Mouse (Mus musculus) thymus, adult 2 months (tissue): ENCODE data around the gene Btbd2. TPM values are rescaled to one million over a fixed set of nuclear protein-coding genes. Genes with fewer than 3 reads are reported as not detected.
"Not testable (repeated sequence)": the region's sequence is repeated elsewhere in the genome, so short reads cannot be mapped to it uniquely, and the experiment has no call there.

Source experiments
- DNase-seq: peaks from one replicate; pipeline ENCODE4 v3.0.0; 2021
- H3K27ac ChIP-seq: fragments of 200-500 bp; 2 replicates; pipeline ENCODE4 v1.5.1; 2012; ENCODE audit warnings: low read length, control low read depth; ENCODE audit not compliant: control insufficient read depth, insufficient read depth
- H3K27me3 ChIP-seq: fragments of 200-500 bp; 2 replicates; pipeline ENCODE4 v1.6.1; 2012; ENCODE audit warnings: mild to moderate bottlenecking, low read length, moderate library complexity, mixed read lengths; ENCODE audit not compliant: control insufficient read depth, insufficient read depth
- H3K36me3 ChIP-seq: fragments of 200-500 bp; 2 replicates; pipeline ENCODE4 v1.6.1; 2012; ENCODE audit warnings: mild to moderate bottlenecking, low read length, moderate library complexity; ENCODE audit not compliant: control insufficient read depth, insufficient read depth
- H3K4me1 ChIP-seq: fragments of 200-500 bp; replicated peaks from 2 replicates; pipeline ENCODE4 v1.6.1; 2012; ENCODE audit warnings: low read length; ENCODE audit not compliant: control insufficient read depth, insufficient read depth
- H3K4me3 ChIP-seq: fragments of 200-500 bp; 2 replicates; pipeline ENCODE4 v1.5.1; 2012; ENCODE audit warnings: mild to moderate bottlenecking, low read length, control low read depth, moderate library complexity; ENCODE audit not compliant: control insufficient read depth, insufficient read depth
- CTCF ChIP-seq: fragments of 200-500 bp; IDR thresholded peaks from 2 replicates; pipeline ENCODE4 v1.5.1; 2012; ENCODE audit warnings: mild to moderate bottlenecking, control low read depth, low read length, moderate library complexity, borderline replicate concordance; ENCODE audit not compliant: control insufficient read depth, poor library complexity, insufficient read depth; ENCODE audit errors: extremely low read depth
- POLR2A ChIP-seq: fragments of 200-500 bp; IDR thresholded peaks from 2 replicates; pipeline ENCODE4 v1.6.1; 2012; ENCODE audit warnings: mild to moderate bottlenecking, low read length, control low read depth, moderate library complexity; ENCODE audit not compliant: control insufficient read depth, poor library complexity, insufficient read depth; ENCODE audit errors: extremely low read depth
- WGBS: fragments of 180-500 bp; shearing (Covaris S2); methylation state at CpG from one replicate; pipeline ENCODE4 v1.1.7; 2018; 5-methylcytosine and 5-hydroxymethylcytosine counted together
- polyA plus RNA-seq: library from polyadenylated mRNA; depleted of rRNA; stranded (reverse); fragments of >200 nt; gene quantifications from 2 replicates; pipeline ENCODE4 v1.2.3, GENCODE M21; 2012

Gene Btbd2
- polyA plus RNA-seq, 1 experiment = 94.7 TPM

- Histone ChIP-seq H3K27me3 (no peaks in the 10 kb centered on the region), H3K27ac (peak overlapping the region; percentile 79), H3K4me3 (no peak overlapping the region), H3K4me1 (peaks cover 72% of the 10 kb centered on the region), H3K36me3 (peaks cover 4% of the 10 kb centered on the region; the same call in 1 of the 2 replicates)
- 16% methylated on average over 4 of the region's 4 CpGs for WGBS
- 0 out of 2 replicates have a peak, but pooled peaks have one; percentile 17 for TF ChIP-seq POLR2A
- TF ChIP-seq CTCF = peak; percentile 89; the same call in 1 of the 2 replicates
- peak; percentile 81 for DNase-seq
Measured at GRCm38 (mm10) chr10:80611024-80611423, 45.8 kb downstream of the Btbd2 start.

DNA sequence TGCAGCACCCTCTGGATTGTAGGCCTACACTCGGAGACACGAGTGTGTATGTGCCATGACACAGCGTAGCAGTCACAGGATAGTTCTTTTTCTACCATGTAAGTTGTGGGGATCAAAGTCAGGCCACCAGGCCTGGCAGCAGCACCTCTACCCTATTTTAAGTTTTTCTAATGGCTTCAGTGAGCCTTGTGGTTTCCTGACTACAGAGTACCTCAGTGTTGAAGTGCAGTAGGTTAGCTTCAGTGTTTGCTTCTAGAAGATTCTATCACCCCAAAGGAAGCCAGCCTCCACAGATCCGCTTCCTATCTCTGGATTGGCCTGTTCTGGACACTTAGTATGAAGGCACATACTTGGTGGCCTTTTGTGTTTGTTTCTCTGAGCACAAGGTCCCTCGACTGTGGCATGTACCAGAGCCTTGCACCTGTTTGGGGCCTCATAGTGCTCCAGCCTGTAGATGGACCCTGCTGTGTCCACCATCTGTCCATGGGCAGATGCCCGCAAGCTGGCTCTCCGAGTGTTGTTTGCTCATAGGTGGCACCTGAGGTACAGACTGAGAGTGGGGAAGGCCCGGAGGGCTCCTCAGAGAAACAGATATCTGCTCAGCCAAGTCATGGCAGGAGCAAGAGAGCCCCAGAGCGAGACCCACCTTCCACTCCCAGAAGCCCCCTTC is 46.6 kb downstream of the Btbd2 start:
- TF ChIP-seq POLR2A = no peak
- no peak for TF ChIP-seq CTCF
- Histone ChIP-seq H3K27me3 (no peaks in the 10 kb centered on the region), H3K4me1 (peaks cover 73% of the 10 kb centered on the region), H3K36me3 (peaks cover under 1% of the 10 kb centered on the region; the same call in 1 of the 2 replicates), H3K4me3 (no peak overlapping the region), H3K27ac (peak overlapping the region; percentile 79)
- no peak for DNase-seq
- 58% methylated on average over 9 of the region's 9 CpGs for WGBS

DNA sequence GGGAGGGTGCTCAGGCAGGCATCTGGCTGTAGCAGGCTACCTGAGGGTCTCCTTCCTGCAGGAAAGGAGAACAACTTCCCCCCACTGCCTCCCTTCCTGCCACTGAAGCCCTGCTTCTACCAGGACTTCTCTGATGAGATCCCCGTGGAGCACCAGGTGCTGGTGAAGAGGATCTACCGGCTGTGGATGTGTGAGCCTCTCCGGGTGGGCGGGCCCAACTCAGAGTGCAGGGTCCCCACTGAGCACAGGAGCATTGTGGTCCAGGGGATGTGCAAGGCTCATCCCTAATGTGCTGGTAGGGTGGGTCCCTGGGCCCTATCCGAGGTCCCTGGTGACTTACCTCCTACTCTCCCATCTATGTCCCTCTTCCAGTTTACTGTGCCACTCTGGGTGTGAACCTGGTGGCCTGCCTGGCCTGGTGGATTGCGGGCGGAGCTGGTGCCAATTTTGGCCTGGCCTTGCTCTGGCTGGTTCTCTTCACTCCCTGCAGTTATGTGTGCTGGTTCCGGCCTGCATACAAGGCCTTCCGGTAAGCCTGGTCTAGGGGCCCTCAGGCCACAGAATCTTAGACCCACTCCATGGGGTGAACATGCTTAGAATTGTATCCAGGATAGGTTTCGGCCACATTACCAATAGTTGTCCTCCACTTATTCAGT is 47.5 kb downstream of the Btbd2 start:
- no peak for TF ChIP-seq POLR2A
- no peak for TF ChIP-seq CTCF
- H3K27me3 ChIP-seq = no peaks in the 10 kb centered on the region
- peak overlapping the region; percentile 79 for H3K27ac ChIP-seq
- H3K36me3 ChIP-seq = no peaks in the 10 kb centered on the region
- H3K4me1 ChIP-seq = peaks cover 73% of the 10 kb centered on the region
- H3K4me3 ChIP-seq = no peak overlapping the region
- WGBS = 88% methylated on average over 10 of the region's 10 CpGs
- no peak for DNase-seq

- H3K4me1 ChIP-seq = peaks cover 75% of the 10 kb centered on the region
Measured at GRCm38 (mm10) chr10:80608435-80608834, 48.4 kb downstream of the Btbd2 start.

GRCm38 (mm10) chr10:80606737-80607350 is 50.0 kb downstream of the Btbd2 start:
- TF ChIP-seq CTCF (no peak), POLR2A (no peak)
- Histone ChIP-seq H3K27ac (no peak overlapping the region), H3K36me3 (no peaks in the 10 kb centered on the region), H3K4me1 (peaks cover 78% of the 10 kb centered on the region), H3K27me3 (no peaks in the 10 kb centered on the region), H3K4me3 (peak overlapping the region; percentile 28)
- 93% methylated on average over 34 of the region's 34 CpGs for WGBS
- DNase-seq = no peak

More at GRCm38 (mm10) chr10:80608435-80608834, 48.4 kb downstream of the Btbd2 start:
- Histone ChIP-seq H3K36me3 (no peaks in the 10 kb centered on the region), H3K27me3 (no peaks in the 10 kb centered on the region), H3K4me3 (no peak overlapping the region), H3K27ac (no peak overlapping the region)
- no peak for DNase-seq
- no peak for TF ChIP-seq POLR2A
- TF ChIP-seq CTCF = no peak
- 99% methylated on average over 3 of the region's 3 CpGs for WGBS

DNA sequence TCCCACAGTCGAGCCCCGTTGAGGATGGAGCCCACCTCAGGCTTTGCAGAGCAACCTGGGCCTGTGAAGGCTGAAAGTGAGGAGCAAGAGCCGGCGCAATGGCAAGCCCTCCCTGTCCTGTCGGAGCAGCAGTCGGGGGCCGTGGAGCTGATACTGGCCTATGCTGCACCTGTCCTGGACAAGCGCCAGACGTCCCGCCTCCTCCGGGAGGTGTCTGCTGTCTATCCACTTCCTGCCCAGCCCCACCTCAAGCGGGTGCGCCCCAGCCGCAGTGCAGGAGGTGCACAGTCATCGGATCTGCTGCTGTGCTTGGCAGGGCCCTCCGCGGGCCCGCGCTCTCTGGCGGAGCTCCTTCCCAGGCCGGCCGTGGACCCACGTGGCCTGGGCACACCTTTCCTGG is 50.6 kb downstream of the Btbd2 start:
- H3K4me3 ChIP-seq = peak overlapping the region; percentile 28
- H3K4me1 ChIP-seq = peaks cover 76% of the 10 kb centered on the region
- H3K27ac ChIP-seq = no peak overlapping the region
- DNase-seq = peak; percentile 65
- TF ChIP-seq POLR2A (peak; percentile 42; the same call in 1 of the 2 replicates), CTCF (0 out of 2 replicates have a peak, but pooled peaks have one; percentile 44)
- H3K27me3 ChIP-seq = no peaks in the 10 kb centered on the region
- H3K36me3 ChIP-seq = no peaks in the 10 kb centered on the region
- 33% methylated on average over 23 of the region's 23 CpGs for WGBS

- 90% methylated on average over 4 of the region's 4 CpGs for WGBS
- Histone ChIP-seq H3K4me1 (peaks cover 71% of the 10 kb centered on the region), H3K4me3 (peak within 1 kb of the TSS; percentile 28)
- DNase-seq, H3K27me3 ChIP-seq, H3K36me3 ChIP-seq, H3K27ac ChIP-seq: not testable (repeated sequence)
Measured at GRCm38 (mm10) chr10:80605721-80606120, 51.1 kb downstream of the Btbd2 start, which contains the start of gene Gm49322. TSS of gene Gm49322 (plus strand) at chr10:80606021.
